Mouse (Mus musculus): ENCODE data around the gene Scamp3. TPM values are rescaled to one million over a fixed set of nuclear protein-coding genes. Genes with fewer than 3 reads are reported as not detected.

The Scamp3 gene
- polyA plus RNA-seq (2012; ENCODE audit: insufficient read depth, insufficient read length, missing spikeins): 76.5 and 77.9 TPM in 2 replicates

GRCm38 (mm10) chr3:89177242-89178106 lies at the start of gene Scamp3:
Gene Scamp3, plus strand, starts transcription at chr3:89177473.
- Histone ChIP-seq H3K4me1 (ENCODE audit: control insufficient read depth, insufficient read depth, low read length) (peaks cover 7% of the 10 kb centered on the region), H3K4me3 (ENCODE audit: insufficient read depth, low read length) (peak within 1 kb of the TSS; percentile 74), H3K27ac (ENCODE audit: insufficient read depth, low read depth, low read length) (peak within 1 kb of the TSS; percentile 64)
- no peak for TF ChIP-seq POLR2A (IDR thresholded peaks at IDR 0.05; ENCODE audit: borderline replicate concordance, low read depth, low read length)

GRCm38 (mm10) chr3:89129908-89130307 lies 47.4 kb upstream of the Scamp3 start:
- Histone ChIP-seq H3K4me1 (ENCODE audit: control insufficient read depth, insufficient read depth, low read length) (peaks cover 2% of the 10 kb centered on the region; the same call in 1 of the 2 replicates), H3K27ac (ENCODE audit: insufficient read depth, low read depth, low read length) (no peak overlapping the region), H3K4me3 (ENCODE audit: insufficient read depth, low read length) (no peak overlapping the region)
- TF ChIP-seq CTCF (IDR thresholded peaks at IDR 0.05; ENCODE audit: low read depth, low read length) (no peak), POLR2A (IDR thresholded peaks at IDR 0.05; ENCODE audit: borderline replicate concordance, low read depth, low read length) (no peak)

GRCm38 (mm10) chr3:89131816-89132215 lies 45.5 kb upstream of the Scamp3 start:
- H3K4me1 ChIP-seq (ENCODE audit: control insufficient read depth, insufficient read depth, low read length): peaks cover 2% of the 10 kb centered on the region; the same call in 1 of the 2 replicates
- TF ChIP-seq CTCF (IDR thresholded peaks at IDR 0.05; ENCODE audit: low read depth, low read length) (no peak), POLR2A (IDR thresholded peaks at IDR 0.05; ENCODE audit: borderline replicate concordance, low read depth, low read length) (no peak)
- no peak overlapping the region for H3K4me3 ChIP-seq (ENCODE audit: insufficient read depth, low read length)
- H3K27ac ChIP-seq (ENCODE audit: insufficient read depth, low read depth, low read length): no peak overlapping the region

DNA sequence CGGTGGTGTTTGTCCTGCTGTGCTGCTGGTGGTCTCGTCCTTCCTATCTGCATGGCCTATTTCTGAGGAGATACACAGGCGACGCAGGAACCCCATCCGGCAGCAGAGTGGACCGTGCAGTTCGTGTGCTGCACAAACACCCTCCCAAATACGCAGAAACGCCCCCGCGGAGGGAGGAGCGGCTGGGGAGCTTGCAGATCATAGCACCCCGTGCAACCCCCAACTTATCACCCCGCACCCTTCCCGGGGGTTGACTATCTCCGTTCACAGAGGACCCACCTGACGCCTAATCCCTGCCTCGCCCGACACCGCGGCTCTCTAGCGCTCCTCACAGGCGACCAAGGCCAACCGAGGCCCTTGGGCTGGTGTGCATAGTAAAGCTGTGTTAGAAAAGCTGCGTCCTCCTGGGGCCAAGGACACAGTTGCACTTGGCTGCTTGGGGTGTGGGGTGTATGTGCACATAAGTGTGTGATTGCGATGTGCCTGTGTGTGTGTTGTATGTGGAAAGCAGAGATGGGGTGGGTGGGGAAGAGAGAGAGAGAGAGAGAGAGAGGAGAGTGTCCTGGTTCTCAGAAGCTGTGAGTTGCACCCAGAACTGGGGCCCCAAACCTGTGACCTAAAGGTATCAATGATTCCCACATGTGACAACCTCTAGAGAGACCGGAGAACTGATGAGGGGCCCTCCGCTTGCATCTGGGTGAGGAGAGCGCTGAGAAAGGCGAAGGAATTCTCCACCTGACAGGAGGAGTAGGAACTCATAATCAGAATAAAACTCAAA lies 44.8 kb upstream of the Scamp3 start:
- TF ChIP-seq CTCF (IDR thresholded peaks at IDR 0.05; ENCODE audit: low read depth, low read length) (no peak), POLR2A (IDR thresholded peaks at IDR 0.05; ENCODE audit: borderline replicate concordance, low read depth, low read length) (no peak)
- Histone ChIP-seq H3K27ac (ENCODE audit: insufficient read depth, low read depth, low read length) (no peak overlapping the region), H3K4me3 (ENCODE audit: insufficient read depth, low read length) (no peak overlapping the region), H3K4me1 (ENCODE audit: control insufficient read depth, insufficient read depth, low read length) (peaks cover 2% of the 10 kb centered on the region; the same call in 1 of the 2 replicates)

GRCm38 (mm10) chr3:89133063-89133450 lies 44.2 kb upstream of the Scamp3 start:
- TF ChIP-seq CTCF (IDR thresholded peaks at IDR 0.05; ENCODE audit: low read depth, low read length): no peak
- TF ChIP-seq POLR2A (IDR thresholded peaks at IDR 0.05; ENCODE audit: borderline replicate concordance, low read depth, low read length): no peak
- Histone ChIP-seq H3K27ac (ENCODE audit: insufficient read depth, low read depth, low read length) (no peak overlapping the region), H3K4me3 (ENCODE audit: insufficient read depth, low read length) (no peak overlapping the region), H3K4me1 (ENCODE audit: control insufficient read depth, insufficient read depth, low read length) (peaks cover 2% of the 10 kb centered on the region; the same call in 1 of the 2 replicates)

GRCm38 (mm10) chr3:89133752-89134151 lies 43.5 kb upstream of the Scamp3 start:
- TF ChIP-seq POLR2A (IDR thresholded peaks at IDR 0.05; ENCODE audit: borderline replicate concordance, low read depth, low read length) (no peak), CTCF (IDR thresholded peaks at IDR 0.05; ENCODE audit: low read depth, low read length) (no peak)
- Histone ChIP-seq H3K4me3 (ENCODE audit: insufficient read depth, low read length) (no peak overlapping the region), H3K4me1 (ENCODE audit: control insufficient read depth, insufficient read depth, low read length) (peaks cover 2% of the 10 kb centered on the region; the same call in 1 of the 2 replicates), H3K27ac (ENCODE audit: insufficient read depth, low read depth, low read length) (no peak overlapping the region)

GRCm38 (mm10) chr3:89135958-89136357 lies 41.3 kb upstream of the Scamp3 start, which contains the start of gene Pklr:
Gene Pklr, plus strand, starts transcription at chr3:89136142.
- Histone ChIP-seq H3K27ac (ENCODE audit: insufficient read depth, low read depth, low read length) (no peak within 1 kb of the TSS), H3K4me3 (ENCODE audit: insufficient read depth, low read length) (no peak within 1 kb of the TSS), H3K4me1 (ENCODE audit: control insufficient read depth, insufficient read depth, low read length) (no peaks in the 10 kb centered on the region)
- TF ChIP-seq POLR2A (IDR thresholded peaks at IDR 0.05; ENCODE audit: borderline replicate concordance, low read depth, low read length): no peak
- TF ChIP-seq CTCF (IDR thresholded peaks at IDR 0.05; ENCODE audit: low read depth, low read length): no peak

DNA sequence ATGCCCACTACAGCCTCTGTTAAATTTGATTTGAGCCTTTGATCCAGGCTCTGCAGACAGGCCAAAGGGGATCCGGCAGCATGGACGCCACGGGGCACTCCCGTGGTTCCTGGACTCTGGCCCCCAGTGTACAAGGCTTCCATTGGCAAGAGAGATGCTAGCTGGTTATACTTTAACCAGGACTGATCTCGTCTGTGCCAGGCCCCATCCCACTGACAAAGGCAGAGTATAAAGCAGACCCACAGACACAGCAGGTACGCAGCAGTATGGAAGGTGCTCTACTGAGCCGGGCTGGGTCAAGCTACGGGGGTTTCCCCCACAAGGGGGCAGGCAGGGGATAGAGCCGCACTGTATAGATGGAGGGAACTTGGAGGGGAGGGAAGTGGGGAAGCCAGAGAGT lies 40.9 kb upstream of the Scamp3 start:
- H3K4me1 ChIP-seq (ENCODE audit: control insufficient read depth, insufficient read depth, low read length): no peaks in the 10 kb centered on the region
- TF ChIP-seq CTCF (IDR thresholded peaks at IDR 0.05; ENCODE audit: low read depth, low read length): no peak
- no peak for TF ChIP-seq POLR2A (IDR thresholded peaks at IDR 0.05; ENCODE audit: borderline replicate concordance, low read depth, low read length)
- no peak overlapping the region for H3K4me3 ChIP-seq (ENCODE audit: insufficient read depth, low read length)
- H3K27ac ChIP-seq (ENCODE audit: insufficient read depth, low read depth, low read length): no peak overlapping the region

- no peak for TF ChIP-seq POLR2A (IDR thresholded peaks at IDR 0.05; ENCODE audit: borderline replicate concordance, low read depth, low read length)
- TF ChIP-seq CTCF (IDR thresholded peaks at IDR 0.05; ENCODE audit: low read depth, low read length): no peak
- no peaks in the 10 kb centered on the region for H3K4me1 ChIP-seq (ENCODE audit: control insufficient read depth, insufficient read depth, low read length)
- H3K27ac ChIP-seq (ENCODE audit: insufficient read depth, low read depth, low read length): no peak overlapping the region
- no peak overlapping the region for H3K4me3 ChIP-seq (ENCODE audit: insufficient read depth, low read length)
Observed at GRCm38 (mm10) chr3:89144821-89145220, 32.5 kb upstream of the Scamp3 start.

Measured in bone marrow macrophage, adult 2 months (primary cell).